Mouse (Mus musculus) embryonic facial prominence, embryonic 10.5 days (tissue): ENCODE data around the gene Dnah7c. TPM values are rescaled to one million over a fixed set of nuclear protein-coding genes. Genes with fewer than 3 reads are reported as not detected.
"Not testable (repeated sequence)": the region's sequence is repeated elsewhere in the genome, so short reads cannot be mapped to it uniquely, and the experiment has no call there.

ENCODE experiments used
- DNase-seq: peaks from one replicate; pipeline ENCODE4 v3.0.0-alpha.2; 2017; ENCODE audit warnings: low spot score
- H3K27ac ChIP-seq: fragments of 300-500 bp; sonication (generic); replicated peaks from 2 replicates; pipeline ENCODE4 v1.5.1; 2016; ENCODE audit warnings: mild to moderate bottlenecking
- H3K27me3 ChIP-seq: fragments of 300-500 bp; sonication (generic); replicated peaks from 2 replicates; pipeline ENCODE4 v1.6.1; 2016; ENCODE audit warnings: low read depth, mild to moderate bottlenecking; ENCODE audit not compliant: poor library complexity, severe bottlenecking
- H3K36me3 ChIP-seq: fragments of 300-500 bp; sonication (generic); replicated peaks from 2 replicates; pipeline ENCODE4 v1.6.1; 2016; ENCODE audit warnings: mild to moderate bottlenecking, moderate library complexity
- H3K4me1 ChIP-seq: fragments of 300-500 bp; sonication (generic); 2 replicates; pipeline ENCODE4 v1.6.1; 2016
- H3K4me3 ChIP-seq: fragments of 300-500 bp; sonication (generic); 2 replicates; pipeline ENCODE4 v1.5.1; 2016; ENCODE audit warnings: mild to moderate bottlenecking, moderate library complexity
- H3K9me3 ChIP-seq: fragments of 300-500 bp; sonication (generic); 2 replicates; pipeline ENCODE4 v1.6.1; 2016; ENCODE audit warnings: mild to moderate bottlenecking
- WGBS: fragments of 180-500 bp; shearing (Covaris S2); methylation state at CpG from one replicate; pipeline ENCODE4 v1.1.7; 2016; 5-methylcytosine and 5-hydroxymethylcytosine counted together
- polyA plus RNA-seq: library from polyadenylated mRNA; unstranded; fragments of >200 nt; fragmentation: Nextera tagmentation; extraction: Ambion mirVana; gene quantifications from 2 replicates; pipeline ENCODE4 v1.2.1, GENCODE M21; 2016

Dnah7c gene
- polyA plus RNA-seq, 1 experiment from 2014 or later, result 0.12 TPM

GRCm38 (mm10) chr1:46764600-46764999, 339.2 kb downstream of the Dnah7c start:
- H3K27ac ChIP-seq, H3K9me3 ChIP-seq: not testable (repeated sequence)

GRCm38 (mm10) chr1:46769318-46769717, 343.9 kb downstream of the Dnah7c start:
- H3K36me3 ChIP-seq, H3K4me3 ChIP-seq, H3K9me3 ChIP-seq, H3K27me3 ChIP-seq, H3K4me1 ChIP-seq, DNase-seq, H3K27ac ChIP-seq: not testable (repeated sequence)

More at GRCm38 (mm10) chr1:46764600-46764999, 339.2 kb downstream of the Dnah7c start:
- not testable (repeated sequence) for H3K4me3 ChIP-seq, H3K27me3 ChIP-seq, DNase-seq, H3K36me3 ChIP-seq, H3K4me1 ChIP-seq
- WGBS, result 90% methylated on average over 3 of the region's 3 CpGs

- not testable (repeated sequence) for H3K4me1 ChIP-seq, H3K27ac ChIP-seq, H3K27me3 ChIP-seq, DNase-seq, H3K4me3 ChIP-seq, H3K9me3 ChIP-seq, H3K36me3 ChIP-seq
- WGBS, result 90% methylated on average over 7 of the region's 7 CpGs
Measured at GRCm38 (mm10) chr1:46770077-46770695, 344.8 kb downstream of the Dnah7c start.

GRCm38 (mm10) chr1:46782227-46782626, 356.8 kb downstream of the Dnah7c start:
- 85% methylated on average over 4 of the region's 4 CpGs for WGBS
- H3K27ac ChIP-seq, H3K27me3 ChIP-seq, H3K36me3 ChIP-seq, H3K4me3 ChIP-seq, H3K9me3 ChIP-seq, DNase-seq, H3K4me1 ChIP-seq: not testable (repeated sequence)

- 79% methylated on average over 1 of the region's 1 CpGs for WGBS
- peaks cover 13% of the 10 kb centered on the region for H3K36me3 ChIP-seq
Measured at GRCm38 (mm10) chr1:46805074-46805473, 379.7 kb downstream of the Dnah7c start.

GRCm38 (mm10) chr1:46808630-46809029, 383.2 kb downstream of the Dnah7c start:
- H3K9me3 ChIP-seq, H3K27ac ChIP-seq, H3K4me3 ChIP-seq, DNase-seq, H3K4me1 ChIP-seq, H3K27me3 ChIP-seq: not testable (repeated sequence)
- H3K36me3 ChIP-seq, result peaks cover 40% of the 10 kb centered on the region
- WGBS, result 92% methylated on average over 4 of the region's 4 CpGs

More at GRCm38 (mm10) chr1:46805074-46805473, 379.7 kb downstream of the Dnah7c start:
- Histone ChIP-seq H3K27me3 (no peaks in the 10 kb centered on the region), H3K4me3 (no peak overlapping the region), H3K4me1 (no peaks in the 10 kb centered on the region), H3K27ac (no peak overlapping the region), H3K9me3 (no peaks in the 10 kb centered on the region)
- DNase-seq, result no peak

GRCm38 (mm10) chr1:46817934-46818333, 392.5 kb downstream of the Dnah7c start:
- no peaks in the 10 kb centered on the region for H3K4me1 ChIP-seq
- H3K27ac ChIP-seq, result no peak overlapping the region
- 92% methylated on average over 5 of the region's 5 CpGs for WGBS
- DNase-seq, result no peak
- peaks cover 79% of the 10 kb centered on the region for H3K36me3 ChIP-seq
- no peaks in the 10 kb centered on the region for H3K27me3 ChIP-seq
- no peak overlapping the region for H3K4me3 ChIP-seq
- no peaks in the 10 kb centered on the region for H3K9me3 ChIP-seq

GRCm38 (mm10) chr1:46822256-46822972, 397.0 kb downstream of the Dnah7c start:
- 88% methylated on average over 4 of the region's 4 CpGs for WGBS

GRCm38 (mm10) chr1:46830066-46830843, 404.9 kb downstream of the Dnah7c start:
- 66% methylated on average over 2 of the region's 2 CpGs for WGBS
- no peaks in the 10 kb centered on the region for H3K4me1 ChIP-seq
- H3K36me3 ChIP-seq, result peaks cover 73% of the 10 kb centered on the region
- H3K27ac ChIP-seq, result no peak overlapping the region
- H3K4me3 ChIP-seq, result no peak overlapping the region
- H3K9me3 ChIP-seq, result no peaks in the 10 kb centered on the region
- DNase-seq, result no peak
- H3K27me3 ChIP-seq, result no peaks in the 10 kb centered on the region

More at GRCm38 (mm10) chr1:46822256-46822972, 397.0 kb downstream of the Dnah7c start:
- no peak for DNase-seq
- H3K4me1 ChIP-seq, result no peaks in the 10 kb centered on the region
- H3K4me3 ChIP-seq, result no peak overlapping the region
- no peaks in the 10 kb centered on the region for H3K9me3 ChIP-seq
- no peaks in the 10 kb centered on the region for H3K27me3 ChIP-seq
- peaks cover 93% of the 10 kb centered on the region for H3K36me3 ChIP-seq
- H3K27ac ChIP-seq, result no peak overlapping the region

GRCm38 (mm10) chr1:46831927-46832326, 406.5 kb downstream of the Dnah7c start:
- 92% methylated on average over 5 of the region's 5 CpGs for WGBS
- no peaks in the 10 kb centered on the region for H3K9me3 ChIP-seq
- no peak for DNase-seq
- no peak overlapping the region for H3K4me3 ChIP-seq
- no peaks in the 10 kb centered on the region for H3K27me3 ChIP-seq
- peaks cover 67% of the 10 kb centered on the region for H3K36me3 ChIP-seq
- H3K4me1 ChIP-seq, result no peaks in the 10 kb centered on the region
- no peak overlapping the region for H3K27ac ChIP-seq

- DNase-seq, result no peak
- 71% methylated on average over 4 of the region's 4 CpGs for WGBS
- peaks cover 6% of the 10 kb centered on the region; the same call in 1 of the 2 replicates for H3K4me1 ChIP-seq
- H3K4me3 ChIP-seq, result no peak overlapping the region
- no peaks in the 10 kb centered on the region for H3K9me3 ChIP-seq
- H3K27ac ChIP-seq, result no peak overlapping the region
- no peaks in the 10 kb centered on the region for H3K27me3 ChIP-seq
- H3K36me3 ChIP-seq, result no peaks in the 10 kb centered on the region
Measured at GRCm38 (mm10) chr1:46843406-46843805, 418.0 kb downstream of the Dnah7c start.

GRCm38 (mm10) chr1:46844281-46844680, 418.9 kb downstream of the Dnah7c start:
- H3K4me1 ChIP-seq, result peaks cover 6% of the 10 kb centered on the region; the same call in 1 of the 2 replicates
- no peak for DNase-seq
- no peak overlapping the region for H3K4me3 ChIP-seq
- H3K9me3 ChIP-seq, result no peaks in the 10 kb centered on the region
- no peaks in the 10 kb centered on the region for H3K27me3 ChIP-seq
- no peaks in the 10 kb centered on the region for H3K36me3 ChIP-seq
- H3K27ac ChIP-seq, result no peak overlapping the region
- WGBS, result 84% methylated on average over 2 of the region's 2 CpGs
